Mouse (Mus musculus): ENCODE results near the gene Gm42417.

GRCm38 (mm10) chr1:36557457-36558011, 18.3 kb upstream of the Gm42417 start:
- TF ChIP-seq CTCF (IDR thresholded peaks at IDR 0.05; ENCODE audit: insufficient read depth, low read length) = no peak
- TF ChIP-seq POLR2A (IDR thresholded peaks at IDR 0.05; ENCODE audit: borderline replicate concordance, extremely low read depth, low read depth, low read length) = peak; percentile 59; the same call in 1 of the 2 replicates
